Mouse (Mus musculus) ES-E14 (cell line): ENCODE data around the gene Txn1. TPM values are rescaled to one million over a fixed set of nuclear protein-coding genes. Genes with fewer than 3 reads are reported as not detected.
A peak's percentile ranks its signal among the peaks of the same experiment; 100 is the strongest.

Experiments used
- DNase-seq: peaks from one replicate; pipeline ENCODE4 v3.0.0-alpha.2; 2013; ENCODE audit warnings: low read depth, low spot score
- H3K27ac ChIP-seq: 2 replicates; pipeline ENCODE4 v1.5.1; 2012; ENCODE audit warnings: low read depth, mild to moderate bottlenecking, low read length, moderate library complexity, mixed read lengths; ENCODE audit not compliant: poor library complexity, insufficient read depth, severe bottlenecking
- H3K36me3 ChIP-seq: 2 replicates; pipeline ENCODE4 v1.6.1; 2012; ENCODE audit warnings: mild to moderate bottlenecking, low read length, moderate library complexity, mixed read lengths; ENCODE audit not compliant: control insufficient read depth, poor library complexity, insufficient read depth, severe bottlenecking
- H3K4me1 ChIP-seq, 2 experiments: fragments of 150-350 bp in 1 of 2; sonication (generic) in 1 of 2; 2 replicates each; pipeline ENCODE4 v1.6.1; 2012; ENCODE audit warnings: low read length in 2 of 2, mild to moderate bottlenecking in 1 of 2, mixed read lengths in 1 of 2; ENCODE audit not compliant: control insufficient read depth in 2 of 2, insufficient read depth in 2 of 2, poor library complexity in 1 of 2
- H3K4me3 ChIP-seq, 2 experiments: fragments of 150-350 bp in 1 of 2; sonication (generic) in 1 of 2; 2 replicates each; pipeline ENCODE4 v1.5.1; 2012; ENCODE audit warnings: low read length in 2 of 2, low read depth in 1 of 2, mild to moderate bottlenecking in 1 of 2, mixed read lengths in 1 of 2; ENCODE audit not compliant: insufficient read depth in 1 of 2, poor library complexity in 1 of 2, severe bottlenecking in 1 of 2
- H3K9ac ChIP-seq: 2 replicates; pipeline ENCODE4 v1.6.1; 2012; ENCODE audit warnings: low read depth, mild to moderate bottlenecking, low read length, mixed read lengths; ENCODE audit not compliant: poor library complexity, insufficient read depth, severe bottlenecking
- H3K9me3 ChIP-seq: fragments of 150-350 bp; sonication (generic); 2 replicates; pipeline ENCODE4 v1.6.1; 2012; ENCODE audit warnings: low read depth, mild to moderate bottlenecking, low read length; ENCODE audit not compliant: control insufficient read depth, insufficient read depth
- CHD2 ChIP-seq: IDR thresholded peaks from 2 replicates; pipeline ENCODE4 v1.6.1; 2014; ENCODE audit warnings: mild to moderate bottlenecking, low read depth, low read length, inconsistent platforms
- HCFC1 ChIP-seq: IDR thresholded peaks from 2 replicates; pipeline ENCODE4 v1.6.1; 2012; ENCODE audit warnings: low read length, inconsistent platforms, borderline replicate concordance; ENCODE audit not compliant: insufficient read depth
- MAFK ChIP-seq: IDR thresholded peaks from 2 replicates; pipeline ENCODE4 v1.6.1; 2014; ENCODE audit warnings: mild to moderate bottlenecking, low read depth, low read length, inconsistent platforms; ENCODE audit not compliant: insufficient read depth
- ZC3H11A ChIP-seq: IDR thresholded peaks from 2 replicates; pipeline ENCODE4 v1.6.1; 2012; ENCODE audit warnings: low read depth, mild to moderate bottlenecking, inconsistent platforms, low read length, borderline replicate concordance
- ZNF384 ChIP-seq: IDR thresholded peaks from 2 replicates; pipeline ENCODE4 v1.6.1; 2012; ENCODE audit warnings: low read depth, low read length, inconsistent platforms
- in situ Hi-C, 2 experiments: fragments of 600-800 bp; cut with MboI; formaldehyde crosslinking; loops; one replicate each; pipeline ENCODE4 v1.15.1; 2025; ENCODE audit warnings: low sequenced_read_pairs in 2 of 2, inconsistent platforms in 1 of 2; ENCODE audit not compliant: unreplicated experiment in 2 of 2
- total RNA-seq: library from RNA; depleted of rRNA; stranded (reverse); fragments of 300-350 nt; gene quantifications from 2 replicates; pipeline ENCODE4 v1.2.3, GENCODE M21; 2012

The Txn1 gene
- total RNA-seq, 1 experiment: 401 TPM

DNA sequence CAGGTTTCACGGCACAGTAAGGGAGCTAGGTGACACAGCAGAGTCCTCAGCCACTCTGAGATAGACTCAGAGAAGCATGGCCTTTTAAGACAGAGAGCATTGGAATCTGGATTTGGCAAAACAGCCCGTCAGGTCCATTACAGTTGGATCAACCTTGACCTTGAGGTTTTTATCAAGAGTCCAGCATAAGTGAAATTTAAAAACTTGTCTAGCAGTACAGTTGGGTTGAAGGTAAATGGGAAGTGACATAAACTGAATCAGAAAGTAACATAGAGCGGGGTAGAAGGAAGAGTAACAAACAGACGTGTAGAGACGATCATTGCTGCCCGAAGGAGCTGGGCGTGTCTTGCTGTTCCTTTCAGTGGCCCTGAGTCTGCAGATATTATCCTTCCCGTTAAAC is 2.8 kb upstream of the Txn1 start:
- no peak overlapping the region for H3K4me3 ChIP-seq
- H3K4me1 ChIP-seq: peaks cover 0 to 4% of the 10 kb centered on the region in 2 experiments; a peak in 1 of 4 replicates
- no peak for TF ChIP-seq CHD2
- no peak for TF ChIP-seq MAFK
- no peak for TF ChIP-seq ZC3H11A
- no peak for TF ChIP-seq ZNF384
- no peak for TF ChIP-seq HCFC1
- H3K9me3 ChIP-seq: no peaks in the 10 kb centered on the region
- no peak for DNase-seq
- H3K27ac ChIP-seq: no peak overlapping the region
- H3K36me3 ChIP-seq: no peaks in the 10 kb centered on the region
- H3K9ac ChIP-seq: no peak overlapping the region
- in situ Hi-C loops: no loop called here

DNA sequence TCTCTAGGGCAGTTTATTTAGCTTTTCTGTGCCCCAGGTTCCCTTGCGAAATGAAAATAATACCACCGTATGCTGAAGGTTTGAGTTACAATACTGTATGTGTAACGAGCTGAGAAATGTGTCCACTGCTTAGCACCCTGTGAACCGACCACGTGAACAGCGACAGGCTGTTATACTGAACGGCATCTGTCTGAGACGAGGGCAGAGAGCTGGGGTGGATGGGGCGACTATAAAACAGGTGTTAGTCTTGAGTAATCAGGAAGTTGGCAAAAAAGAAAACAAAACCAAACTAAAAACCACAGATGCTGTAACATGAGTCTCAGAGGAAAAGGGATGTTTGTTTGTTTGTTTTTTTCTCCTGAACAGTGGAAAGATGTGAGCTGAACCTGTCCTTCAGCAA is 1.9 kb upstream of the Txn1 start:
- H3K9ac ChIP-seq: no peak overlapping the region
- H3K4me1 ChIP-seq: peaks cover 3 to 4% of the 10 kb centered on the region in 2 experiments; a peak in 1 of 4 replicates
- no peaks in the 10 kb centered on the region for H3K36me3 ChIP-seq
- TF ChIP-seq ZNF384: no peak
- no peak for TF ChIP-seq CHD2
- no peak for TF ChIP-seq HCFC1
- TF ChIP-seq MAFK: no peak
- TF ChIP-seq ZC3H11A: no peak
- no peak for DNase-seq
- H3K9me3 ChIP-seq: no peaks in the 10 kb centered on the region
- no peak overlapping the region for H3K4me3 ChIP-seq
- in situ Hi-C loops: no loop called here
- no peak overlapping the region for H3K27ac ChIP-seq

DNA sequence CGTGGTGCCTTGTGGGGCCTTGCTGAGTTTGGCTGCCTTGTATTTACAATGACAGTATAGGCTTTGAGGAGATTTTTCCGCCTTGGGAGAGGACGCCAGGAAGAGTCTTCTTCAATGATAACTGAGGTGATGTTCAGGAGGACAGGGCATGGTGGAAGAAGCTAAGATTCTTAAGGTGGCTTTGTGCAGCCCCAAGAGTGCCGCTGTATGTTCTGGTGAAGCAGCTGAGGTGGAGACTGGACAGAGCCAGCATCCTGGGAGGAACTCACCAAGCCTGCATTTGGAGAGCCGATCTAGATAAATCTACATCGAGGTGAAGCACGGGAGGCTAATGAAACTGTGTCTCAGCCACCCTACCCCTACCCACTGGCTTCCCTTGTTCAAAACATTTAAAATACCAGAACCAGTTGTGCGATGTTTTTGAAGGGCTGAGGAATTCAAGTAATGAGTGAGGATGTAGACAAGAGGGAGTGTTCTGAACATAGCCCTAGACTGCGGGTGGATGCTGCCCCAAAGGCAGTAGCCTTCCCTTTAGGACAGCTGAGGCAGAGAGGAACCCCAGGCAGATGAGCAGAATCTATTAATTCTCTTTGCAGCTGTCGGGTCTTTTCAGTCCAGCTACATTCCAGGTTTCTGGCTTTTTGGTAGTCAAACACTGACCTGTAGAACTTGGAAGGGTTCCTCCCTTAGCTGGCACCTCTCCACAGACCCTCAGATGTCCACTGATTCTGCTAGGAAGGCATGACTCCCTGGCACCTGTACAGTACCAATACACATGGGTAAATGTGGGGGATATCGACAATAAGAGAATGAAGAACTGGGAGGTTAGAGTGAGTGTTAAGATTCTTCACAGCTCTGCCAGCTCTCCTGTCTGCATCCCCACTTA is 1.2 kb upstream of the Txn1 start:
- peak overlapping the region; percentile 99 for H3K27ac ChIP-seq
- peaks cover 2% of the 10 kb centered on the region; the same call in 1 of the 2 replicates for H3K36me3 ChIP-seq
- DNase-seq: no peak
- TF ChIP-seq ZC3H11A: no peak
- no peak for TF ChIP-seq HCFC1
- TF ChIP-seq ZNF384: no peak
- TF ChIP-seq CHD2: no peak
- no peak for TF ChIP-seq MAFK
- peak overlapping the region; percentile 98 for H3K9ac ChIP-seq
- H3K4me1 ChIP-seq: peaks cover 3 to 4% of the 10 kb centered on the region in 2 experiments; a peak in 1 of 4 replicates
- H3K4me3 ChIP-seq: peak overlapping the region; percentile 65 to 77
- in situ Hi-C loops: no loop called here
- H3K9me3 ChIP-seq: no peaks in the 10 kb centered on the region

DNA sequence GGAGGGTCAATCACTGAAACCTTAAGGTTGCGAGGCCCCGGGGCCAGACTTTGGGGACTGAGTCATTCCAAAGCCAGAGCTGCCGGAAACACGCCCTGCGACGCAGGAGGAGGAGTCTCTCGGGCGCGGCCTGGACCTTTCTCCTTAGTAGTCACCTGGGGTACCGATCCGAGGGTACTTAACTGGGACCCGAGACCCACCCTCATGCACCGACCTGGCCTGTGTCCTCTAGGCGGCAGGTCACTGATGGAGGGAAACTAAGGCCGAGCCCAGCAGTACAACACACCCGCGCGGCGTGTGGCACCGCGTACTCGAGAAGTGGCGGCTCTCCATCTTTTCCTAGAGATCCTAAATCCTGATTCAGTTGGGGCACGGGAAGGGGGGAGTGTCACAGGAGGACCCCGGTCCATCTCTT is 660 bp downstream of the Txn1 start:
- peaks cover 4 to 7% of the 10 kb centered on the region in 2 experiments; a peak in 2 of 4 replicates for H3K4me1 ChIP-seq
- no peaks in the 10 kb centered on the region for H3K9me3 ChIP-seq
- in situ Hi-C loops: no loop called here
- peak overlapping the region; percentile 90 for H3K9ac ChIP-seq
- peak overlapping the region; percentile 83 to 92 for H3K4me3 ChIP-seq
- DNase-seq: peak; percentile 61
- H3K36me3 ChIP-seq: peaks cover 15% of the 10 kb centered on the region
- peak overlapping the region; percentile 81 for H3K27ac ChIP-seq
- TF ChIP-seq ZNF384 (no peak), HCFC1 (no peak), ZC3H11A (no peak), MAFK (no peak), CHD2 (no peak)
